Mouse (Mus musculus): Measurements from ENCODE around the gene Ttll1. TPM values are rescaled to one million over a fixed set of nuclear protein-coding genes. Genes with fewer than 3 reads are reported as not detected.
"Not testable (repeated sequence)": the region's sequence is repeated elsewhere in the genome, so short reads cannot be mapped to it uniquely, and the experiment has no call there.

Gene Ttll1
- total RNA-seq, 1 experiment from 2014 or later, result 5.4 TPM

DNA sequence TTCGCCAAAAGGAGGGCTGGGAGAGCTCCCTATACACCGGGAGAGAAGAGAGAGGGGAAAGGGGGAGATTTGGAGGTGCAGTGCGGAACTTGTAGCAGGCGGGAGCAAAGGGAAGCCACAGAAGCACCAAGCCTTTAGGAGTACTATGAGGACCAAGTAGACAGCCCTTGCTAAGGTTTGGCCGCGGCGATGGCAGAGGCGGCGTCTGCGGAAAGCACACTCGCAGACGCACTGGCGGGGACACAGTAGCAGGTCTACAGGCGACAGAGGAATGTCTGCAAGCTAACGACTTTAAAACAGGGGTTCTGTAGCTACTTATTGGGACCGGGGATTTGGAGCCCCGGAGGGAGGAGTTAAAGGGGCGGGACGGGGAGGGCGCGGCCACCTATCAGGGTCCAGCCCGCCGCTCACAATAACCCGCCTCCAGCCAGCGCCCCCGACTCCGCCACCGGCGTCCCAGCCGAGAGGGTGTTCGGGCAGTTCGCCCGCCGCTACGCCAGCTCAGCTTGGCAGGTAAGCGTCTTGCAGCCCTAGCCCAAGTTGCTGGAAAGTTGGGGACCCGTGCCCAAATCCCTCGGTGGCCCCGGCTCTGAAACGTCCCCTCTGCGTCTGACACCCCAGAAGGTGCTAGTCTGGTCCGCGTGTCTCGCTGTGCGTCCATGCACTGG lies 15.9 kb upstream of the Ttll1 start, which contains the start of gene Bik:
Gene Bik, plus strand, starts transcription at position 439 of the 668 bp plus-strand sequence.
- ATAC-seq (ENCODE audit: extremely low read depth, insufficient number of reproducible peaks, low FRiP score, poor library complexity, severe bottlenecking), result peak; percentile 5; the same call in 1 of the 2 replicates

DNA sequence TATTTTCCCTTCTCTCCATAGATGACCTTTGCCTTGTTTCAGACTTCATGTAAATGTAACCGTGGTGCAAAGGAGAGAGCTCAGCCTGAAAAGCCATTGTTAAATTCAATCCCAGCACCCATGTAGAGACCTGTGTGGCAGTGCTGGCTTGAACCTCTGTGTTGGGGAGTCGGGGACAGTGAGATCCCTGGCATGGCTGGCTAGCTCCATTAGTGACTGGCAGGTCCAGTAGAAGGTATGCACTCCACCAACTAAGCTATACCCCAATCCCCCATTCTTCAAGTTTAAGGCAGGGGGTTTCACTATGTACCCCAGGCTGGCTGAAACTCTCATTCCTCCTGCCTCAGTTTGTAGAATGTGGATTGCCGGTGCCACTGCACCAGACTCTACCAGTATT lies 13.6 kb upstream of the Ttll1 start:
- no peak for ATAC-seq (ENCODE audit: extremely low read depth, insufficient number of reproducible peaks, low FRiP score, poor library complexity, severe bottlenecking)

- ATAC-seq (ENCODE audit: extremely low read depth, insufficient number of reproducible peaks, low FRiP score, poor library complexity, severe bottlenecking), result no peak
These were observed 13.1 kb upstream of the Ttll1 start for GRCm38 (mm10) chr15:83523638-83524332.

DNA sequence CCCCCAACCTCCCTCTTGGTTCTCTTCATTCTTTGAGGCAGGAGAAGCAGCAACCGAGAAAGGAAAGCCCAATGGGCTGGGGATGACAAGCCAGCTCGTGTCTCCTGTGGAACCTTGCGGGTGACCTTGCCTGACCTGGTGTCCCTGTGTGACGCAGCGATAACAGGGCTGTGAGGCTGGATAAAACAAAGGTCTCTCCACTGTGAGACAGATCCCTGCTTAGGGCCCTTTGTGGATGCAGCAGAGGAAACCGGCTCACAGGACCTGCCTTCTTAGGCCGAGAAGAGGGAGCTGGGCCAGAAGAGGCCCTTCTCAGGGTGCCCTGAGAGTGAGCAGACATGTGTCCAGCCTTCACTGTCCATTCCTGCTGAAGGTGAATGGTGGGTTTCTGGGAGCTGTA lies 12.5 kb upstream of the Ttll1 start:
- no peak for ATAC-seq (ENCODE audit: extremely low read depth, insufficient number of reproducible peaks, low FRiP score, poor library complexity, severe bottlenecking)

GRCm38 (mm10) chr15:83520861-83521382 lies 10.2 kb upstream of the Ttll1 start:
- no peak for ATAC-seq (ENCODE audit: extremely low read depth, insufficient number of reproducible peaks, low FRiP score, poor library complexity, severe bottlenecking)

DNA sequence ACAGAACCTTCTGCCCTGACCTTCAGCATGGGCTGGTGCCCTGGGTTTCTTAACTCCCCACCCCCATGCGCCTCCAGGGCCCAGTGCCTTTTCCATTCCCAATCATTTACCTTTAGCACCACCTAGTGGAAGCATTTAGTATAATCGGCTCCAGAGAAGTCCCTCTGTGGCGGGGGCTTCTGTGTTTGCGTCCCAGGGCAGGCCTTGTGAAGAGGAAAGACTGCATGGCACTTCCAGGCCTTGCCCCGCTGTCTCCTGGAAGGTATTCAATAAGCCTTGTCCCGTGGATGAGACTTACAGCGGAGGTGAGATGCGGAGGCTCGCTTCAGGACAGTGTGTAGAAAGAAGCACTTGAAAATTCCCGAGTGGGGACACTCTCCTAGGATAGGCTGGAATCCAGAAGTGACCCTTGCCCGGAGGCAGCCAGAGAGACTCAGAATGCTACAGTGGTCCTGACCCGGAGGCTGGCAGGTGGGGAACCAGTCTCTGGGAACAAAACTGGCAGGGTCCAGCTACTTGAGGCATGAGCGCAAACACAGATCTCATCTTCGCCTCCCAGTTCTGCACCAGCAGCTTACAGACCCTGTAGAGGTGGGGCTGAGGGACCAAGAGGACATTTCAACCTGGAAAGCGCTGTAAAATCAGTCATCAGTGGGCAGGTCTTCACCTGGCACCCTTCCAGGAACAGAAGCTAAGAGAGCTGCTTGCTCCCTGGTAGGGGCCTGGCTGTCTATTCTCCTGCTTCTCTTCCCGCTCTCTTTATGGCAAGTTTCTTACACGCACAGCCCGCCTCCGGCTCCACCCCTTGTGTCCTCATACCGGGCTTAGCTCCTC lies 7.7 kb upstream of the Ttll1 start:
- peak; percentile 81 for ATAC-seq (ENCODE audit: extremely low read depth, insufficient number of reproducible peaks, low FRiP score, poor library complexity, severe bottlenecking)

GRCm38 (mm10) chr15:83515018-83515417 lies 4.3 kb upstream of the Ttll1 start:
- no peak for ATAC-seq (ENCODE audit: extremely low read depth, insufficient number of reproducible peaks, low FRiP score, poor library complexity, severe bottlenecking)

GRCm38 (mm10) chr15:83512489-83513281 lies 2.0 kb upstream of the Ttll1 start:
- no peak for ATAC-seq (ENCODE audit: extremely low read depth, insufficient number of reproducible peaks, low FRiP score, poor library complexity, severe bottlenecking)

- ATAC-seq (ENCODE audit: extremely low read depth, insufficient number of reproducible peaks, low FRiP score, poor library complexity, severe bottlenecking), result no peak
These were observed 516 bp downstream of the Ttll1 start for GRCm38 (mm10) chr15:83509950-83510804.

- not testable (repeated sequence) for ATAC-seq (ENCODE audit: extremely low read depth, insufficient number of reproducible peaks, low FRiP score, poor library complexity, severe bottlenecking)
These were observed 9.2 kb downstream of the Ttll1 start for GRCm38 (mm10) chr15:83501483-83501882.

- peak; percentile 43 for ATAC-seq (ENCODE audit: extremely low read depth, insufficient number of reproducible peaks, low FRiP score, poor library complexity, severe bottlenecking)
These were observed 10.3 kb downstream of the Ttll1 start for GRCm38 (mm10) chr15:83500352-83500751.

GRCm38 (mm10) chr15:83499211-83499755 lies 11.4 kb downstream of the Ttll1 start:
- no peak for ATAC-seq (ENCODE audit: extremely low read depth, insufficient number of reproducible peaks, low FRiP score, poor library complexity, severe bottlenecking)

DNA sequence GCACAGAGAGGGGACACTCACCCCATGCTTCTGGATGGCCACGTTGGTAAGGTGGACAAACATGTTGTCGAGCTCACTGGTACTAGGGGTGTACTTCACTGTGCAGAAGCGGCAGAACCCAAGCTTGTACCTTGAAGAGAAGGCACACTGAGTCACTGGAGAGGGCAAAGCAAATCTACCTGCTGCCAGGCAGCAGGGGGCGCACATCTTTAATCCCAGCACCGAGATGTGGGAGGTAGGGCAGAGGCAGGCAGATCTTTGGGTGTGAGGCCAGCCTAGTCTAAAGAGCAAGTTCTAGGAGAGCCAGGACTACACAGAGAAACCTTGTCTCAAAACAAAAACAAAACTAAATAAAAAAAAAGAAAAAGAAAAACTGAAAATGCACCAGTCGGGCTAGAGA lies 13.4 kb downstream of the Ttll1 start:
- ATAC-seq (ENCODE audit: extremely low read depth, insufficient number of reproducible peaks, low FRiP score, poor library complexity, severe bottlenecking), result no peak

GRCm38 (mm10) chr15:83495787-83496367 lies 14.8 kb downstream of the Ttll1 start:
- no peak for ATAC-seq (ENCODE audit: extremely low read depth, insufficient number of reproducible peaks, low FRiP score, poor library complexity, severe bottlenecking)

GRCm38 (mm10) chr15:83495195-83495594 lies 15.5 kb downstream of the Ttll1 start:
- ATAC-seq (ENCODE audit: extremely low read depth, insufficient number of reproducible peaks, low FRiP score, poor library complexity, severe bottlenecking), result no peak

GRCm38 (mm10) chr15:83494572-83494920 lies 16.1 kb downstream of the Ttll1 start:
- ATAC-seq (ENCODE audit: extremely low read depth, insufficient number of reproducible peaks, low FRiP score, poor library complexity, severe bottlenecking), result no peak

- no peak for ATAC-seq (ENCODE audit: extremely low read depth, insufficient number of reproducible peaks, low FRiP score, poor library complexity, severe bottlenecking)
These were observed 16.7 kb downstream of the Ttll1 start for GRCm38 (mm10) chr15:83493856-83494571.
